Mouse (Mus musculus) layer of hippocampus, adult 18-20 months (tissue): ENCODE data around the gene Hcn4. TPM values are rescaled to one million over a fixed set of nuclear protein-coding genes. Genes with fewer than 3 reads are reported as not detected.

Experiments
- total RNA-seq, 2 experiments: library from RNA; stranded (reverse); gene quantifications; 2 replicates each; pipeline ENCODE4 v1.2.3; 2021

Gene Hcn4
- total RNA-seq, 2 experiments from 2014 or later: 1.6 to 1.9 TPM

Other genes with a start within 250 kb of the Hcn4 start
- 100 to 1,000 TPM; 848 to 884 TPM for gene Nptn, start 241.2 kb upstream of the Hcn4 start, total RNA-seq
- gene Rec114, start 79.4 kb upstream of the Hcn4 start, total RNA-seq: not detected
- 10 to 100 TPM; 68.9 to 76.6 TPM for gene Neo1, start 213.0 kb downstream of the Hcn4 start, total RNA-seq